Mouse (Mus musculus) retina, adult 2 months (tissue): ENCODE results near the gene Dctn1.

Source experiments
- DNase-seq: peaks from one replicate; pipeline ENCODE4 v3.0.0-alpha.2; 2012; ENCODE audit warnings: low read depth, low spot score

Dctn1 gene

DNA sequence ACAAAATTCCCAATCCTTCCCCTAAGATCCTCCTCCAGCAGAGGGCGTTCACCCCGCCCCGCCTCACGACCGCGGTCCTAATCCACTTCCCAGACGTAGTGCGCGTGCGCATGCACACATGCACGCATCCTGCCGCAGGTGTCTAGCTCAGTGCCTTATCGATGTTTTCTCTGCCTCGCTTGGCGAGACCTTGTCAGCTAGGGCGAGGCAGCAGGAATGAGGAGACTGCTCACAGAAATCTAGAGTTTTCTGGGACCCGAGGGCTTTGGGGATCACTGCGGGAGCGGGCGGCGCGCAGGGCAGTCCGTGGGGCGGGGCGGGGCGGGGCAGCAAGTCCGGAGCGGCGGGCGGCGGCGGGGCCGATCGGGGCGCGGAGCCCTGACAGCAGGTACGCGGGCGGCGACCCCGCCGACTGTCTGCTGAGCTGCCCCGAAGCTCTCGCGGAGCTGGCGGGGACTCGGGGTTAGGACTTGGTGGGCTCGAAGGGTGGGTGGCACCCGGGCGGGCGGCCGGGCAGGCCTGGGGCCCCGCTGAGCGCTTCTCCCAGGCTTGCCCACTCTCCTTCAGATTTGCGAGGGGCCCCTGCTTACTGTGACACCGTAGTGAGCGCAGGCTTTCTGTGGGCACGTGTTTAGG is at the start of gene Dctn1:
Gene Dctn1, plus strand, starts transcription at position 314 of the 636 bp plus-strand sequence.
- DNase-seq, result peak; percentile 93

DNA sequence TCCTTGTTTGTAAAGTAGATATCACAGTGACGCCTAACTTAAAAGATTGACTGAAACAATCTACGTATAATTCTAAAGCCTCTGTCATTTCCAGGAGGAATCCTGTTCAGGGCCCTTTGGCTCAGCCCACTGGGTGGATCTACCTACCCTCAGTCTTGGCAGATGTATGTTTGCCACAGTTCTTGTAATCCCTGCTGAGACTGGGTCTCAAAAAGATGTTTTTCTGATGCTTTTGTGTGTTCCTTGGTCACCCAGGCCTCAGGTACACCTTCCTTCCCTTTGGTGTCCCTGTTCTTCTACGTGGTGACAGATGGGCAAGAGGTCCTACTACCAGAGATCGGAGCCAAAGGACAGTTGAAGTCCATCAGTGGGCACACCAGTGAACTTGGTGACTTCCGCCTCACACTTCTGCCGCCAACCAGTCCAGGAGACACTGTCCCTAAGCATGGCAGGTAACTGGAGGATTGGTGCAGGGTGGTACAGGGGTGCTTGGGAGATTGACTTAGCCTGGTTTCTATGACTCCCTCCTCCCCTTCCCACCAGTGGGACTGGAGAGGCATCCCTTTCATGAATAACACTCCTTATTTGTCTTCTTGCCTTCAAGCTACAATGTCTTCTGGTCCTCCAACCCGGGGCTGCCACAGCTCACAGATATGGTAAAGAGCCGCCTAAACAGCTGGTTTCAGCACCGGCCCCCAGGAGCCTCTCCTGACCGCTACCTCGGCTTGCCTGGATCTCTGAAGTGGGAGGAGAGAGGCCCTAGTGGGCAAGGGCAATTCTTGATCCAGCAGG is 49.2 kb upstream of the Dctn1 start:
- no peak for DNase-seq

DNA sequence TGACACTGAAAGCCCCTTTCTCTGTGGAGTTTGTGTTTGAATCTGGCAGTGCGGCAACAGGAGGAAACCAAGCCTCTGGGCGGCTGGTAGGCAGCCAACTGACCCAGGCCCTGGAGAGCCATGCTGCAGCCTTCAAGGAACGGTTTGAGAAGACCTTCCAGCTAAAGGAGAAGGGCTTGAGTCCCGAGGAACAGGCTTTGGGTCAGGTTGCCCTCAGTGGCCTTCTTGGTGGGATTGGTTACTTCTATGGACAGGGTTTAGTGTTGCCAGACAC is 48.6 kb upstream of the Dctn1 start:
- no peak for DNase-seq

DNA sequence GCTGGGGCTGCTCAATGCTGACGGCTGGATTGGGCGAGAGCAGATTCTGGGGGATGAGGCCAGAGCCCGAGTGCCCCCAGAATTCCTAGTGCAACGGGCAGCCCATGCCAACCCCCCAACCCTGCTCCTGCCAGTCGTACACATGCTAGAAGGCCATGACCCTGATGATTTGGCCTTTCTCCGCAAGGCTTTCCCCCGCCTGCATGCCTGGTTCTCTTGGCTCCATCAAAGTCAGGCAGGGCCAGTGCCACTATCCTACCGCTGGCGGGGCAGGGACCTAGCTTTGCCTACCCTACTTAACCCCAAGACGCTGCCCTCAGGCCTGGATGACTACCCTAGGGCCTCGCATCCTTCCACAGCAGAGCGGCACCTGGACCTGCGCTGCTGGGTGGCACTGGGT is 48.1 kb upstream of the Dctn1 start:
- no peak for DNase-seq

DNA sequence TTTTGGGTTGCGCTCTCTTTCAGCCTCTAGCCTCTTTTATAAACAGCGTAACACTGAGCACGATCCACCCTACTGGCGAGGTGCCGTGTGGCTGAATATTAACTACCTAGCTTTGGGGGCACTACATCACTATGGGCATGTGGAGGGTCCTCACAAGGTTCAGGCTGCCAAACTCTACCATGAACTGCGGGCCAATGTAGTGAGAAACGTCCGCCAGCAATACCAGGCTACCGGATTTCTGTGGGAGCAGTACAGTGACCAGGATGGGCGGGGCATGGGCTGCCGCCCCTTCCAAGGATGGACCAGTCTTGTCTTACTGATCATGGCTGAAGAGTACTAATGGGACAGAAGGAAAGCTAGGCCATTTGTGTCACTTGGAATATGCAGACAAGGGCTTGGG is 47.4 kb upstream of the Dctn1 start:
- no peak for DNase-seq

DNA sequence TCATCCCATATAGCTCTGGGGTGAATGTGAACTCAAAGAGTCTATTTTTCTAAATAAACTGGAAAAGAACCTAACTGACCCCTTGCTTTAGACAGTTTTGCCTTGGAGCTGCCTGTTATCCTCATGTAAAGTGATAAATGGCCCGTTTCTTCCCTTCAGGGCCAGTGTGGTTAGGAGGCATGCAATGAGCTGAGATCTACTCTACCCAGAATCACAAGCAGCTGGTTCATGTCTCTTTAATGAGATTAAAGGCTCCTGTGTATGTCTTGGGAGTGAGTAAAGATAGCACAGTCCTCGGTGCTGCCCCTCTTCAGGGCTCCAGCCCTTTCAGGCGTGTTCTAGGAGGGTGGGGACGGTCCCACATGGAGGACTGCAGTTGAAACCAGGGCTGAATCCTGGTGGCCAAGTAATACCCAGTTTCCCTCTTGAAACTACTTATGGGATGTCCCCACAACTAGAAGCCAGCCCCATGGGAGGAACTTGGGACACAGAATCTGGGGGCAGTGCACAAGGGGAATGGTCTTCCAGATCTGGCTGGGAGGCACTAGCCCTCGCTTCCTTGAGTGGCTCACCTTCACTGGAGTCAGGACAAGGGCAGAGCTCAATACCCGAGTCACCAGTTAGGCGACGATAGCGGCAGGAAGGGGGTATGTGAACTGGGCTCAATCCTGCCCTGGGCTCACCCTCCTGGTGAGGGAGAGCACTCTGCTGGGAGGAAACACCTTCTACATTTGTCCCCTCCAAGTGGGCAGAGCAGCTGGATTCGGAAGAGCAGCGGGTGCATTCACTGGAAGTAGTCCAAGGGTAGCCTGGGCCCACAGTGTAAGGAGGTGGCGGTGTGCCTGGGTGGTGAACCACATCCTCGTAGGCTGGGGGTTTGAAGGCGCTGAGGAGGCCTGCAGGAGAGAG is 46.6 kb upstream of the Dctn1 start:
- no peak for DNase-seq

DNA sequence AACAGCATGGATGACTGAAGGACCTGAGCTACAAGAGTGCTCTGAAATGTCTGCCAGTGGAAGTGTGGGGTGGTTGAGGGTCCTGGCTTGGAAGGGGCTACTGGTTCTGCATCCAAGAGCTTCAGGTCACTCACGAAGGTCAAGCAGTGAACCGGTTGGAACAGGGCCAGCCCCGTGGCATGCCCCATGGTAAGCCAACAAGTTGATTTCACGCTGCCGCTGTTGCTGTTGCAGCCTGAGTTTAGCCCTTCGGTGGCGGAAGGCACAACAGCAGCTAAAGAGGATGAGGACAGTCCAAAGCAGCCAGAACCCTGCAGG is 46.0 kb upstream of the Dctn1 start:
- DNase-seq, result no peak

DNA sequence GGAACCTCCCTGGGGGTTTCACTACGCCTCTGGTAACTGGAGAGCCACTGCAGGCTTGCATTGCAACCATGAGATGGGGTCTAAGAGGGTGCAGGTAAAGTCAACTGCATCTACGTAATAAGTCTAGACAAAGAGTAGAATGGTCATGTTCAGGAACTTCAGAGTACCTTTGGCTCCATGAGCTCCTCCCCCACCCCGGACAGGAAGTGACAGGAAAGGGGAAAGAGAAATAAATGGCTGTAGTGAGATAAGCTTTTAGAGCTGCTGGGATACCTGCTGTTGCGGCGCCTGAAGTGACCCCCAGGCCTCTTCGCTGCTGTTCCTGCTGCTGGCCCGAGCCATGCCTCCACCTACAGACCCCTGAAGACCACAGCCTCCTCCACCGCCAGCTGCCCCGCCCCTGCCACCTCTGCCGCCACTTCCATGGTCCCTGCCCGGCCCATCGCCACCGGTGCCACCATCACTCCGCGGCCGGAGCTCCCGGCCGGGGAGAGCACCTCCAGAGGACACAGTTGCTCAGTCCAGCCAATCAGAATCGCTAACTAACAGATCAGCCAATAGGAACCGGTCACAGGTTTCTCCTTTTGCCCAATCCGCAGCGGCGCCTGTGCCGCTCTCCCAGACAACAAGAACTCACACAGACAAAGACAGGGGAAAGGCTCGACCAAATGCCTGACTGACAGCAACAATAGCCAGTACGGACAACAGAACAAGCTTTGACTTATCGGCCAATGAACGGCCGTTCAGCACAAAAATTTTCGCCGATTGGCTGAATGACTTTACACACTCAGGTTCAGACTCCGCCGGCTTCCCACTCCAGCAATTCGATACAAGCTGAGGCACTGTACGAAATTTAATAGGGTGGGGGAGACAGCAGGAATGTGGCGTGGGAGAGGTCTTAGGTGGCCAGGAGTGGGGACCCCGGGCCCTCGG is 44.5 kb upstream of the Dctn1 start, which contains the start of gene Wbp1:
Gene Wbp1, minus strand, starts transcription at position 630 of the 933 bp plus-strand sequence.
- DNase-seq, result peak; percentile 97

DNA sequence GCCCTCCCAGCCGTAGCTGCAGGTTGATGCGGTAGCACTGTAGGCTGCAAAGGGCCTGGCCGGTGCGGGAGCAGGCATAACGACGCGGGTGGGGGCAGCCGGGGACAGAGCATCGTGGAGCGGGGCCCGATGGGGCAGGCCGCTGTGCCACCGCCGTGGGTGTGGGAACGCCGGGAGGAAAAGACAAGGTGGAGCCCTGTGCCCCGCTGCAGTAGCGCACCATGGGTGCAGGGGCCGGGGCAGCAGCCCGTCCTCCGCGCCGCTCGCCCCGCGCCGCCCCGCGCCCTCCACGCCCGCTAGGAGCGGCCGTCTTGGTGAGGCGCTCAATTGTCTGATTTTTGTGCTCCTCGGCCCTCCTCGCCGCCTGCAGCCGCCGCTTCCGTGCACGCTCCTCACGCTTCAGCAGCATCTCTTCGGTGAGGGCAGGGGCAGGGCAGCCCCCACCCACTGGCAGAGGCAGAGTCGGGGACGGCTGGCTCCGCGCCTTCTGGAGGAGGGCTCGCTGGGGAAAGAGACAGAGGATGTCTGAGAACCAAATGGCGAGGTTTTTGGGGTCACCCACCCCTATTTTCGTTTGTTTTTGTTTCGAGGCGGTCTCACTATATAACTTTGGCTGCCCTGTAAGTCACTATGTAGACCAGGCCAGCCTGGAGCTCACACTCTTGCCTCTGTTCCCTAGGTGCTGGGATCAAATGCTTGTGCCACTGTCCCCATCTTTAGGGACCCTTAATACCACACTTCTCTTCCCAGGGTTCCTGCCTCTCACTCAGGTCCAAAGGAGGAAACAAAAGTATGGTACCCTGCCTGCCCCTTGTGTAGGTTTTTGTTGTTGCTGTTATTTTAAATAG is 43.6 kb upstream of the Dctn1 start:
- DNase-seq, result no peak

DNA sequence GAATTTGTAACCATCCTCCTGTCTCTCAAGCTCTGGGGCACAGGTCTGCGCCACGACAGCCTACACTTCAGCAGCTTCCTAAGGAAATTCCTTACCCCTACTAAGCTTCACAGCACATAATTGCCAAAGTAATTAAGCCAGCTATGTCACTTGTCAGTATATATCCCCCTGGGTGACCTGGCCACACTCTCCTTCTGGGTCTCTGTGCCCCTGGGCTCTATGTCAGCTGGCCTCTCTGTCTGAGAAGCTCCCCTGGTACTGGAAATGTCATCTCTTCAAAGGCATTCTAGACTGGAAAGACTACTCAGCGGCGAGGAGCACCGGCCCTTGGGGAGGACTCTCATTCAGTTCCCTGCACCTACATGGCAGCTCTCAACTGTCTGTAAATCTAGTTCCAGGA is 42.8 kb upstream of the Dctn1 start:
- DNase-seq, result no peak

DNA sequence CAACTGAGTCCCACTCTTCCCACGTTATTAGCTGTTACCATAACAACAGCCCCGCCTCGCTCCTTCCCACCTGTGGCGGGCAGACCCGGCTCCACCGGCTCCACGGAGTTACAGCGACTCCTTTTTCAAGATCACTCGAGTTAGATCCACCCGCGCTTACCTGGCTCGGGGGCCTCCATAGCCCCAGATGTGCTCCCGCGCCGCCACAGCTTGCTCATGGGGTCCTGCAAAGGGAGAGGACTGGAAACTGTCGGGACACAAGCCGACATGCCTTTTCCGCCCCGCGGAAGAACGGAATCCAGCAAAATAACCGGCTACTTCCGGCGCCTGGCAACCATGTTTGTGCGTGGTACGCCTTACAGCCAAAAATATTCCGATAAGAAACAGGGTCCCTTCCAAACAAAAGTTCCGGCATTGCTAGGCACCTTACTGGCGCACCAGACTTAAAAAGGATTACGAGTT is 40.8 kb upstream of the Dctn1 start:
- DNase-seq, result peak; percentile 91

DNA sequence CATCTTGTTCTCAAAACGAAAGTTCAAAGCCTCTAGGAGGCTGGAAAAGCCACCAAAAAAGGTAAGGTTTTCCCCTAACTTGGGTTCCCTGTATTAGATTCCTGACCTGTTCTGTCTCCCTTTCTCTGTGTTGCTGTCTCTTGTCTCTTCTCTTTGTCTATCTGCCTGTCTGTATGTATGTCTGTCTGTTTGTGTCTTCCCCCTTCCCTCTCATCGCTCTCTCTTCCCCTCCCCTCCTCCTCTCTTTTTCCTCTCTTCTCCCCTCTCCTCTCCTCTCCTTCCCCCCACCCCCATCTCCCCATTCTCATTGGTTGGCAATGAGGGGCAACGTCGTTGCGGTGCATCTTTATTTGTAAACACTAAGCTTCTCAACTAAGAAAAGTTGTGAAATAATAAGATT is 40.4 kb upstream of the Dctn1 start, which contains the start of gene Ino80b:
Gene Ino80b, minus strand, starts transcription at position 101 of the 400 bp plus-strand sequence.
- DNase-seq, result no peak

DNA sequence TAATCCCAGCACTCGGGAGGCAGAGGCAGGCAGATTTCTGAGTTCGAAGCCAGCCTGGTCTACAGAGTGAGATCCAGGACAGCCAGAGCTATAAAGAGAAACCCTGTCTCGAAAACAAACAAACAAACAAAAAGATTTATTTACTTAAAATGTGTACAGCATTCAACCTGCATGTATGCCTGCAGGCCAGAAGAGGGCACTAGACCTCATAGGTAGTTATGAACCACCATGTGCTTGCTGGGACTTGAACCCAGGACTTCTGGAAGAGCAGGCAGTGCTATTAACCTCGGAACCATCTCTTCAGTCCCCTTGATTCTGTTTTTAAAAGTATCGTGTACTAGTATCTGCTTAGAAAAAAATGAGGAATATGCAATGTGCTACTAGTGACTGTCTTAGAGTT is 38.3 kb upstream of the Dctn1 start:
- no peak for DNase-seq

DNA sequence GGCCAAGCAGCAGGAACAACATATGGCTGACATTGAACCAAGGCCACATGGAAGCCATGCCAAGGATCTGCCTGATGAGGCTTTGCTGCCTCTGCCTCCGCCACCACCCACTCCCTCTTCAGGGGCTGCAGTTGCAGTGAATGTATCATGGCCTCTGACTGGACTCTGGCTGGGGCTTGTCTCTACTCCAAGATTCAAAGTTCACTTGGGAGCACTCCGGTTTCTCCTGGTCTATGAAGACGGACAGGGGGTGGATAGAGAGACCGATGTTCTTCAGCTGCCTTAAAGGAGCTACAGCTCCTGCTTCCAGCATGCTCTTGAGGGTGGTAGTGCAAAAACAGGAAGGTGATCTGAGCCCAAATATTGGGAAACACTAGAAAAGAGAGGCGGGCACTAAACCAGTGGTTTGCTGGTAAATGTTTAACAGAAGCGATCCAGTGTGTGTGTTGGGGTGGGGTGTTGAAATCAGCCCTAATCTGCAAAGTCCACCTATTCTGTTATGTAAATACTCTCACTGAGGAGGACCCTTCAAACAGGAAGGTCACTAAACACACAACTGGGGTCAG is 34.2 kb upstream of the Dctn1 start:
- DNase-seq, result no peak

DNA sequence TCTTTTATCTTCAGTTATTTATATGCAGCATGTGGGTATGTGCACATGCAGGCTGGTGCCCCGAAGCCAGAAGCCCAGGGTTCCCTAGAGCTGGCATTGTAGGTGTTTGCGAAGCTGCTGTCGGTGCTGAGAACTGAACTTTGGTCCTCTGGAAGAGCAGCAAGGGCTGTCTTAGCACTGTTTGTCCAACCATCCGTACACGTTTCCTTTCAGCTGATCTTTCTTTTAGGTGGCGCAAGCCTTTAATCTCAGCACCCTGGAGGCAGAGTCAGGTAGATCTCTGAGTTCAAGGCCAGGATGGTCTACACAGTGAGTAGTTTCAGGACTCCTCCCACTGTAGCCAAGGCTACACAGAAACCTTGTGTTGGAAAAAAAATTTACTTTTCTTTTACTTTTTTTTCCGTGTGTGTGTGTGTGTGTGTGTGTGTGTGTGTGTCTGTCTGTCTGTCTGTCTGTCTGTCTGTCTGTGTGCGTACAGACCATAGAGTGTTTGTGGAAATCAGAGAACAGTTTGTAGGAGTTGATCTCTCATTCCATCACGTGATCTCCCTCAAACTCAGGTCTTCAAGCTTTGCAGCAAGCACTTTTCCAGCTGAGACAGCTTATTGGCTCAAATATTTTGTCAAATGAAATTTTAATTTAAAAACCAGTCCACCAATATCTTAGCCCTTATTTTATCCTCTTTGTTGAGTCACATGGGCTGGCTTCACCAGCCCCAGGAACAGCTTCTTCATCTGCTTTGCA is 33.4 kb upstream of the Dctn1 start:
- no peak for DNase-seq

DNA sequence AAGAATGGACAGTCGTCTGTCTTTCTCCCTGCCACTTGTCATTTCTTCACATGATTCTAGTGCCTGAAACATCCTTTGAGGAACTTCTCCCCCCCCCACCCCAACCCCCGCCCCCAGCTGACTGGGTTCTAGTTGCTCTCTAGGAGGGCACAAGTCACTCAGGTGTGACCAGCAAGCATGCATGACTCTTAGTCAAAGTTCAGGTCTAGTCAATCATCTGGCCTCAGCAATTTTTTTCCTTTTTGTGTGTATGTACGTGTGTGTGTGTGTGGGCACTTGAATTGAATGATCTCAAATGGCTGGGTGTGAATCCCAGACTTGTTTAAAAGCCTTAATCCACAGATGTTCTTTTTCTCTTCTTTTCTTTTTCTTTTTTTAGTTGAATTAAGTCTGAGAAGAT is 31.5 kb upstream of the Dctn1 start:
- no peak for DNase-seq

DNA sequence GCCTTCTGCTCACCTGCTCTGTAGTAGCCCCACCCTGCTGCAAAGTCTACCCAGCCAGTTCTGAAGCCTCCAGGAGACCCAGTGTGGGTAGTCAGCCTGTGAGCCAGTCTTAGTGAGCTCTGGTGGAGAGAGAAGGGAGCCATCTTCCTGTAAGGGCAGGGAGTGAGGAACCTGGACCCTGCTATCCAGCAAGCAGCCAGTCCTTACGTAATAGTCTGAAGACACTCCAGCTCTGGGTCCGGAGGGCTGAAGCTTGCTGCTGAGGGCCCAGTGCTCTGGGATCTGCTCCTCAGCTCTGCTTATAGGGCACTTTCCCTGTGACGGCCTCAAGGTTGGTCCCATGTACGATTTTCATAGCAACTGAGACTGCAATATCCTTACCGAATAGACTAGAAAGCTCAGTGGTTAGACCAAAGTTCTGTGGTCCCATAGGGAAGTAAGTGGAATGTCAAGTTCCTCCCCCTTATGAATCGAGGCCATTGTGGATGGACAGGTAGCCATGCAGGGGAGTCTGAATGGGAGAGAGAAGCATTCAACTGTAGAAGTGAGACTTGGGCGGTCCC is 30.7 kb upstream of the Dctn1 start, which contains the start of gene Rtkn:
Gene Rtkn, plus strand, starts transcription at position 513 of the 563 bp plus-strand sequence.
- no peak for DNase-seq

DNA sequence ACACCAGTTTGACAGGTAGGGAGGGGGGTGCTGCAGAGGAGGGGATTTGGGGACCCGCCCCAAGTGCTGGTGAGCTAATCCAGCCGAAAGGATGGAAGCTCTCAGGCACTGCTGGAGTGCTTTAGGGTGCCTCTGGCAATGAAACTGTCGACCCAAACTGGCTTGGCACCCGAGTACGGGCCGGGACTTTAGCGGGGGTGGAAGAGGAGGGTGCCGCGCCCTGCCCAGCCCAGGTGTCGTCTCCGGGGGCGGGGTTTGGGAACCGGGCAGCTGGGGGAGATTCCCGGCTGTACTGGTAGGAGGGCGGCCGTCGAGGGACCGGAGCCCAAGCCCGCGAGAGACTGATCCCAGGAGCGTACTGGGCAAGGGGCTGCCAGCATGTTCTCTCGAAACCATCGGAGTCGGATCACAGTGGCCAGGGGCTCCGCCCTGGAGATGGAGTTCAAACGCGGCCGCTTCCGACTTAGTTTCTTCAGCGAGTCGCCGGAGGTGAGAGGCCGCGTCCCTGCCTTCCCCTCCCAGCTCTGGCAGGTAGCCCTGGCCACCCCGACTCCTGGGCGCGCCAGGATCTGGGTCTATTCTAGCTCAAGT is 30.1 kb upstream of the Dctn1 start:
- no peak for DNase-seq
